Mouse (Mus musculus) MEL (cell line): ENCODE measurements around the gene Emilin1. TPM values are rescaled to one million over a fixed set of nuclear protein-coding genes. Genes with fewer than 3 reads are reported as not detected.
A peak's percentile ranks its signal among the peaks of the same experiment; 100 is the strongest.

ENCODE experiments used
- DNase-seq: peaks from one replicate; pipeline ENCODE4 v3.0.0; 2011; ENCODE audit warnings: low read depth, low spot score
- H3K27ac ChIP-seq: 2 replicates; pipeline ENCODE4 v1.5.1; 2012; ENCODE audit warnings: low read depth, mild to moderate bottlenecking, control low read depth, low read length, moderate library complexity; ENCODE audit not compliant: control insufficient read depth
- H3K27me3 ChIP-seq, 2 experiments: fragments of 150-350 bp in 1 of 2; sonication (generic) in 1 of 2; 2 replicates each; pipeline ENCODE4 v1.6.1; 2012; ENCODE audit warnings: low read length in 2 of 2, mild to moderate bottlenecking in 2 of 2, improper control_type of control experiment in 1 of 2, moderate library complexity in 1 of 2; ENCODE audit not compliant: insufficient read depth in 2 of 2, control insufficient read depth in 1 of 2
- H3K36me3 ChIP-seq, 2 experiments: 2 replicates each; pipeline ENCODE4 v1.6.1; 2012 to 2014; ENCODE audit warnings: low read length in 2 of 2, improper control_type of control experiment in 1 of 2, inconsistent platforms in 1 of 2, mild to moderate bottlenecking in 1 of 2; ENCODE audit not compliant: insufficient read depth in 2 of 2, control insufficient read depth in 1 of 2
- H3K4me1 ChIP-seq, 2 experiments: fragments of 150-350 bp in 1 of 2; sonication (generic) in 1 of 2; 2 replicates each; pipeline ENCODE4 v1.6.1; 2012; ENCODE audit warnings: low read length in 2 of 2, improper control_type of control experiment in 1 of 2, mild to moderate bottlenecking in 1 of 2; ENCODE audit not compliant: insufficient read depth in 2 of 2, control insufficient read depth in 1 of 2
- H3K4me3 ChIP-seq, 2 experiments: fragments of 150-350 bp in 1 of 2; sonication (generic) in 1 of 2; 2 replicates each; pipeline ENCODE4 v1.5.1; 2012; ENCODE audit warnings: low read depth in 2 of 2, low read length in 2 of 2, mild to moderate bottlenecking in 2 of 2, moderate library complexity in 2 of 2, control low read depth in 1 of 2, improper control_type of control experiment in 1 of 2; ENCODE audit not compliant: control insufficient read depth in 1 of 2, insufficient read depth in 1 of 2
- H3K79me2 ChIP-seq: 2 replicates; pipeline ENCODE4 v1.6.1; 2012; ENCODE audit warnings: mild to moderate bottlenecking, low read length, moderate library complexity; ENCODE audit not compliant: control insufficient read depth, poor library complexity, insufficient read depth
- H3K9ac ChIP-seq: 2 replicates; pipeline ENCODE4 v1.6.1; 2012; ENCODE audit warnings: low read depth, mild to moderate bottlenecking, control low read depth, low read length, moderate library complexity; ENCODE audit not compliant: control insufficient read depth, poor library complexity, severe bottlenecking
- H3K9me3 ChIP-seq: fragments of 150-350 bp; sonication (generic); replicated peaks from 2 replicates; pipeline ENCODE4 v1.6.1; 2012; ENCODE audit warnings: mild to moderate bottlenecking, low read length, improper control_type of control experiment, moderate library complexity; ENCODE audit not compliant: insufficient read depth
- BHLHE40 ChIP-seq: IDR thresholded peaks from 2 replicates; pipeline ENCODE4 v1.6.1; 2012; ENCODE audit warnings: low read depth, mild to moderate bottlenecking, inconsistent platforms, low read length, improper control_type of control experiment, borderline replicate concordance
- CHD1 ChIP-seq: IDR thresholded peaks from 2 replicates; pipeline ENCODE4 v1.6.1; 2012; ENCODE audit warnings: low read depth, mild to moderate bottlenecking, inconsistent platforms, low read length, improper control_type of control experiment
- CHD2 ChIP-seq: IDR thresholded peaks from 2 replicates; pipeline ENCODE4 v1.6.1; 2011; ENCODE audit warnings: low read length, improper control_type of control experiment
- CTCF ChIP-seq, 3 experiments: IDR thresholded peaks in 2 of 3; conservative IDR thresholded peaks in 1 of 3; 2 replicates each; pipeline ENCODE4 v1.5.1; 2011 to 2012; ENCODE audit warnings: low read length in 3 of 3, low read depth in 2 of 3, mild to moderate bottlenecking in 2 of 3, improper control_type of control experiment in 1 of 3, inconsistent platforms in 1 of 3, mixed read lengths in 1 of 3, moderate library complexity in 1 of 3; ENCODE audit not compliant: control insufficient read depth in 1 of 3, insufficient read depth in 1 of 3, poor library complexity in 1 of 3, severe bottlenecking in 1 of 3
- E2F4 ChIP-seq: IDR thresholded peaks from 2 replicates; pipeline ENCODE4 v1.6.1; 2011; ENCODE audit warnings: low read depth, low read length, improper control_type of control experiment, borderline replicate concordance
- ELF1 ChIP-seq: IDR thresholded peaks from 2 replicates; pipeline ENCODE4 v1.6.1; 2014; ENCODE audit warnings: low read depth, mild to moderate bottlenecking, inconsistent platforms, low read length, improper control_type of control experiment, moderate library complexity
- EP300 ChIP-seq, 2 experiments: IDR thresholded peaks; 2 replicates each; pipeline ENCODE4 v1.6.1; 2011; ENCODE audit warnings: improper control_type of control experiment in 2 of 2, low read length in 2 of 2, low read depth in 1 of 2, mild to moderate bottlenecking in 1 of 2
- ETS1 ChIP-seq: IDR thresholded peaks from 2 replicates; pipeline ENCODE4 v1.6.1; 2012; ENCODE audit warnings: low read depth, mild to moderate bottlenecking, inconsistent platforms, low read length, improper control_type of control experiment, moderate library complexity
- GABPA ChIP-seq: IDR thresholded peaks from 2 replicates; pipeline ENCODE4 v1.6.1; 2012; ENCODE audit warnings: low read depth, mild to moderate bottlenecking, inconsistent platforms, low read length, improper control_type of control experiment, moderate library complexity
- GATA1 ChIP-seq: IDR thresholded peaks from 2 replicates; pipeline ENCODE4 v1.6.1; 2011; ENCODE audit warnings: low read depth, low read length, improper control_type of control experiment
- HCFC1 ChIP-seq: IDR thresholded peaks from 2 replicates; pipeline ENCODE4 v1.6.1; 2012; ENCODE audit warnings: low read depth, mild to moderate bottlenecking, inconsistent platforms, low read length, improper control_type of control experiment, moderate library complexity
- JUND ChIP-seq: IDR thresholded peaks from 2 replicates; pipeline ENCODE4 v1.6.1; 2011; ENCODE audit warnings: low read depth, mild to moderate bottlenecking, improper control_type of control experiment, low read length
- MAX ChIP-seq: IDR thresholded peaks from 2 replicates; pipeline ENCODE4 v1.6.1; 2011; ENCODE audit warnings: low read length, improper control_type of control experiment
- MEF2A ChIP-seq: IDR thresholded peaks from 2 replicates; pipeline ENCODE4 v1.6.1; 2014; ENCODE audit warnings: low read depth, mild to moderate bottlenecking, inconsistent platforms, low read length, improper control_type of control experiment; ENCODE audit not compliant: poor library complexity, insufficient replicate concordance, severe bottlenecking; ENCODE audit errors: extremely low read depth
- MXI1 ChIP-seq: IDR thresholded peaks from 2 replicates; pipeline ENCODE4 v1.6.1; 2011; ENCODE audit warnings: mild to moderate bottlenecking, low read depth, low read length, improper control_type of control experiment
- MYB ChIP-seq: IDR thresholded peaks from 2 replicates; pipeline ENCODE4 v1.6.1; 2011; ENCODE audit warnings: mild to moderate bottlenecking, low read depth, low read length, improper control_type of control experiment
- MYC ChIP-seq: IDR thresholded peaks from 2 replicates; pipeline ENCODE4 v1.6.1; 2011; ENCODE audit warnings: low read depth, mild to moderate bottlenecking, low read length, improper control_type of control experiment, moderate library complexity
- NELFE ChIP-seq: IDR thresholded peaks from 2 replicates; pipeline ENCODE4 v1.6.1; 2011; ENCODE audit warnings: low read depth, low read length, improper control_type of control experiment
- NRF1 ChIP-seq: IDR thresholded peaks from 2 replicates; pipeline ENCODE4 v1.6.1; 2014; ENCODE audit warnings: low read depth, mild to moderate bottlenecking, inconsistent platforms, low read length, improper control_type of control experiment, moderate library complexity; ENCODE audit not compliant: poor library complexity, insufficient read depth, severe bottlenecking
- POLR2A ChIP-seq, 2 experiments: IDR thresholded peaks; 2 replicates each; pipeline ENCODE4 v1.6.1; 2011 to 2012; ENCODE audit warnings: low read length in 2 of 2, mild to moderate bottlenecking in 2 of 2, control low read depth in 1 of 2, improper control_type of control experiment in 1 of 2, low read depth in 1 of 2, moderate library complexity in 1 of 2; ENCODE audit not compliant: control insufficient read depth in 1 of 2, insufficient read depth in 1 of 2, poor library complexity in 1 of 2
- POLR2AphosphoS2 ChIP-seq: IDR thresholded peaks from 2 replicates; pipeline ENCODE4 v1.6.1; 2011; ENCODE audit warnings: low read length, improper control_type of control experiment
- SIN3A ChIP-seq: IDR thresholded peaks from 2 replicates; pipeline ENCODE4 v1.6.1; 2012; ENCODE audit warnings: low read length, improper control_type of control experiment, inconsistent platforms
- TAL1 ChIP-seq: IDR thresholded peaks from 2 replicates; pipeline ENCODE4 v1.6.1; 2012; ENCODE audit warnings: mild to moderate bottlenecking, inconsistent platforms, low read length, moderate library complexity, mixed read lengths
- TBP ChIP-seq: IDR thresholded peaks from 2 replicates; pipeline ENCODE4 v1.8.0; 2011; ENCODE audit warnings: low read depth, low read length, improper control_type of control experiment
- USF1 ChIP-seq: IDR thresholded peaks from 2 replicates; pipeline ENCODE4 v1.6.1; 2014; ENCODE audit warnings: low read depth, mild to moderate bottlenecking, inconsistent platforms, low read length, improper control_type of control experiment, moderate library complexity
- USF2 ChIP-seq, 2 experiments: IDR thresholded peaks; 2 replicates each; pipeline ENCODE4 v1.6.1; 2011 to 2012; ENCODE audit warnings: improper control_type of control experiment in 2 of 2, low read length in 2 of 2, borderline replicate concordance in 1 of 2, inconsistent platforms in 1 of 2, low read depth in 1 of 2, mild to moderate bottlenecking in 1 of 2; ENCODE audit not compliant: insufficient read depth in 1 of 2
- ZC3H11A ChIP-seq: IDR thresholded peaks from 2 replicates; pipeline ENCODE4 v1.6.1; 2012; ENCODE audit warnings: low read depth, mild to moderate bottlenecking, inconsistent platforms, low read length, improper control_type of control experiment
- ZMIZ1 ChIP-seq: IDR thresholded peaks from 2 replicates; pipeline ENCODE4 v1.6.1; 2012; ENCODE audit warnings: low read depth, mild to moderate bottlenecking, inconsistent platforms, low read length, improper control_type of control experiment, moderate library complexity
- ZNF384 ChIP-seq: IDR thresholded peaks from 2 replicates; pipeline ENCODE4 v1.6.1; 2012; ENCODE audit warnings: low read depth, mild to moderate bottlenecking, inconsistent platforms, low read length, improper control_type of control experiment
- polyA plus RNA-seq, 2 experiments: library from polyadenylated mRNA; stranded (reverse) in 1 of 2; unstranded in 1 of 2; fragments of >175 nt in 1 of 2; fragments of >200 nt in 1 of 2; gene quantifications; 2 replicates each; pipeline versions ENCODE4 v1.2.1 to v1.2.4; 2012; ENCODE audit warnings: low replicate concordance in 2 of 2, low read depth in 1 of 2; ENCODE audit not compliant: insufficient read length in 2 of 2, insufficient read depth in 1 of 2, missing spikeins in 1 of 2
- total RNA-seq: library from RNA; depleted of rRNA; stranded (reverse); fragments of 300-350 nt; gene quantifications from 2 replicates; pipeline ENCODE4 v1.2.3, GENCODE M21; 2012

Gene Emilin1
- total and polyA plus RNA-seq, 3 experiments: 1.3 to 2.0 TPM; not detected in 1

DNA sequence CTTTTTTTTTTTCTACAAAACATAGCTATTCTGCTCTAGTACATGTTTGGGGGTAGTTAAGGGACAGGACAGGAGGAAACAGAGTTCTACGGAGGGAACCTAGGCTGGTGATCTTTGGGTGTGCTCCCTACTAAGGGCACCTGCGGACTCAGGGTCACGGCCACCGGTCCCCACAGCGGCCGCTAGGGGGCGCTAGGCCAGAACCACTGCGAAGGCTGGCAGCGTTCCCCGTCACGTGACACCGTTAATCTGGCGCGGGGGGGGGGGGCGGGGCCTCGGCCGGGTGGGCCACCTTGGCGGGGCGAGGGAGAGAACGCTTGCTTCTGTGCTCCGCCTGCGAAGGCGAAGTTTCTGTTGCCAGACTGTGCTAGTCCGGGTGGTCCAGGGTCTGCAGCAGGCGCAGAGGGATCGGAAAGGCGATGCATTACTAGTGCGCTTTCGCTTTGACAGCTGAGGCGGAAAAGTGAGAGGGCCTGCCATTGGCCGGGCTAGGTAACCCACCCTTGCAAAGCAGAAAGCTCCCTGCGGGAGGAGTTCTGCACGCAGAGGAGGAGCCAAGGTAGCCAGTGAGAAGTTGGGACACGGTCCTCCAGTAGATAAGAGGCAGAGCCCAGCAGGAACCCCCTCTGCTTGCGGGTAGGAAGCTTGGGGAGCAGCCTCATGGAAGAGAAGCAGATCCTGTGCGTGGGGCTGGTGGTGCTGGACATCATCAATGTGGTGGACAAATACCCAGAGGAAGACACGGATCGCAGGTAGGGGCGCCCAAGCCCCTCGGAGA, 8.2 kb downstream of the Emilin1 start, which contains the start of gene Khk (continued):
- TF ChIP-seq POLR2A (IDR thresholded peaks at IDR 0.05; ENCODE audit: control insufficient read depth in 1 of 2, insufficient read depth in 1 of 2, low read depth in 1 of 2, low read length in 2 of 2, poor library complexity in 1 of 2): peak; percentile 77 to 96
- no peak for TF ChIP-seq TAL1
- no peak for TF ChIP-seq CHD2
- TF ChIP-seq ELF1: peak; percentile 71
- TF ChIP-seq ETS1: peak; percentile 61; the same call in 1 of the 2 replicates
- peak; percentile 80 for TF ChIP-seq GATA1
- TF ChIP-seq MEF2A: no peak
- TF ChIP-seq SIN3A: peak; percentile 91
- peak; percentile 73 for TF ChIP-seq HCFC1
- peak; percentile 98 for TF ChIP-seq ZMIZ1
- peak; percentile 96 for TF ChIP-seq TBP
- TF ChIP-seq GABPA: no peak
- TF ChIP-seq E2F4: 0 out of 2 replicates have a peak, but pooled peaks have one; percentile 43
- peak; percentile 74 for TF ChIP-seq MAX
- 0 out of 2 replicates have a peak, but pooled peaks have one; percentile 54 for TF ChIP-seq JUND
- TF ChIP-seq, all 39 proteins: peak for 29

DNA sequence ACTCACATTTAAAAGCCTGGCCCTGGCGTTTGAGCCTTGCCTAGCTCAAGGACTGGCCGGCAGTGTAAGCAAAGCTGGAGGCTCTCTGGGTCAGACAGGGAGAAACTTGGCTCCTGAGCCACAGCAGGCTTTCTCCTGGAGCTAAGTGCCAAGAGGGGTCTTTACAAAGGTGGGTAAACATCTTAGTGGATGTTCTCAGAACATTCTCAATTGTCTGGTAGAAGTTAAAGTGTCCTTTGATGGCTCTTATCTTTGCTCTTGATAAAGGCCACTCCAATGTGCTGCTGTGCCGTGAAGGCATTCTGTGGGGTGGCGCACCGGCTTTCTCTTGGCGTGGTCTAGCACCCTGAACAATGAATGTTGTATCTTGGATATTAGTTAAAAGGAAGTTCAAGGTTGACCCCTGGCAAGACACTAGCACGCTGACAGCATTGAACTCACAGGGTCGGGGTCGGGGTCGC, 9.4 kb downstream of the Emilin1 start:
- TF ChIP-seq ZNF384 (no peak), MYB (no peak), SIN3A (no peak), JUND (no peak), USF1 (no peak), NRF1 (no peak), USF2 (IDR thresholded peaks at IDR 0.05; ENCODE audit: borderline replicate concordance in 1 of 2, insufficient read depth in 1 of 2, low read depth in 1 of 2, low read length in 2 of 2) (no peak), EP300 (IDR thresholded peaks at IDR 0.05; ENCODE audit: low read depth in 1 of 2, low read length in 2 of 2) (no peak; a peak in 1 of 4 replicates), CHD2 (no peak), MYC (0 out of 2 replicates have a peak, but pooled peaks have one; percentile 33), CHD1 (no peak), NELFE (no peak), ELF1 (0 out of 2 replicates have a peak, but pooled peaks have one; percentile 4), POLR2AphosphoS2 (no peak), GABPA (no peak), GATA1 (peak; percentile 76), ZC3H11A (no peak), POLR2A (IDR thresholded peaks at IDR 0.05; ENCODE audit: control insufficient read depth in 1 of 2, insufficient read depth in 1 of 2, low read depth in 1 of 2, low read length in 2 of 2, poor library complexity in 1 of 2) (peak in 1 of 2 experiments; percentile 25; a peak in 1 of 4 replicates), MXI1 (peak; percentile 58; the same call in 1 of the 2 replicates), ETS1 (no peak), CTCF (IDR thresholded peaks at IDR 0.05 in 2 of 3, conservative IDR thresholded peaks at IDR 0.05 in 1 of 3; ENCODE audit: control insufficient read depth in 1 of 3, insufficient read depth in 1 of 3, low read depth in 2 of 3, low read length in 3 of 3, poor library complexity in 1 of 3, severe bottlenecking in 1 of 3) (no peak; a peak in 1 of 6 replicates), BHLHE40 (no peak)
- TF ChIP-seq, all 39 proteins: peak for 5
- Histone ChIP-seq H3K4me1 (peaks cover 5 to 11% of the 10 kb centered on the region in 2 experiments; a peak in 3 of 4 replicates), H3K79me2 (peaks cover 14% of the 10 kb centered on the region), H3K9ac (peak overlapping the region; percentile 69), H3K9me3 (no peaks in the 10 kb centered on the region), H3K4me3 (peak overlapping the region; percentile 74 to 89), H3K27me3 (no peaks in the 10 kb centered on the region), H3K36me3 (peaks cover 0 to 2% of the 10 kb centered on the region in 2 experiments; a peak in 1 of 4 replicates), H3K27ac (0 out of 2 replicates have a peak overlapping the region, but pooled peaks have one; percentile 1)
- DNase-seq: peak; percentile 59
